Mouse (Mus musculus): ENCODE results near the gene Igfbp7. TPM values are rescaled to one million over a fixed set of nuclear protein-coding genes. Genes with fewer than 3 reads are reported as not detected.

The Igfbp7 gene
- polyA plus RNA-seq, 1 experiment = 406 TPM

GRCm38 (mm10) chr5:77383799-77384554, 23.9 kb downstream of the Igfbp7 start:
- no peak for TF ChIP-seq CTCF (IDR thresholded peaks at IDR 0.05; ENCODE audit: borderline replicate concordance, insufficient read depth, low read length)
- TF ChIP-seq POLR2A (IDR thresholded peaks at IDR 0.05; ENCODE audit: low read depth, low read length) = no peak
- Histone ChIP-seq H3K4me1 (ENCODE audit: control insufficient read depth, insufficient read depth, low read length) (peaks cover 25% of the 10 kb centered on the region), H3K4me3 (ENCODE audit: insufficient read depth, low read length) (no peak overlapping the region), H3K27ac (ENCODE audit: insufficient read depth, low read length) (peak overlapping the region; percentile 72)

DNA sequence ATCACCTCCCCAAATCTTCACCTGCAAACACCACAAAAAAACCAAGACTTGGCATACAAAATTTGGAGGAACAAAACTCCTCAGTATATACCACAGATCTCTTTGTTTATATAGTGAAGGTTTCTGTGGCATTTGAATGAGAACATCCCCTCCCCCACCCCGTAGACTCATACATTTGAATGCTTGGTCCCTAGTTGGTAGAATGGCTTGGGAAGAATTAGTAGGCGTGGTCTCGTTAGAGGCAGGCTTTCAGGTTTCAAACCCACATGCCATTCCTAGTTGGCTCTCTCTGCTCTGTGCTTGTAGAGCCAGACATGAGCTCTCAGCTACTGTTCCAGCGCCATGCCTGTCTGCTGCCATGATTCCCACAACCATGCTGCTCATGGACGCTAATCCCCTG, 26.2 kb downstream of the Igfbp7 start:
- Histone ChIP-seq H3K4me1 (ENCODE audit: control insufficient read depth, insufficient read depth, low read length) (peaks cover 14% of the 10 kb centered on the region), H3K4me3 (ENCODE audit: insufficient read depth, low read length) (no peak overlapping the region), H3K27ac (ENCODE audit: insufficient read depth, low read length) (no peak overlapping the region)
- no peak for TF ChIP-seq CTCF (IDR thresholded peaks at IDR 0.05; ENCODE audit: borderline replicate concordance, insufficient read depth, low read length)
- TF ChIP-seq POLR2A (IDR thresholded peaks at IDR 0.05; ENCODE audit: low read depth, low read length) = no peak

DNA sequence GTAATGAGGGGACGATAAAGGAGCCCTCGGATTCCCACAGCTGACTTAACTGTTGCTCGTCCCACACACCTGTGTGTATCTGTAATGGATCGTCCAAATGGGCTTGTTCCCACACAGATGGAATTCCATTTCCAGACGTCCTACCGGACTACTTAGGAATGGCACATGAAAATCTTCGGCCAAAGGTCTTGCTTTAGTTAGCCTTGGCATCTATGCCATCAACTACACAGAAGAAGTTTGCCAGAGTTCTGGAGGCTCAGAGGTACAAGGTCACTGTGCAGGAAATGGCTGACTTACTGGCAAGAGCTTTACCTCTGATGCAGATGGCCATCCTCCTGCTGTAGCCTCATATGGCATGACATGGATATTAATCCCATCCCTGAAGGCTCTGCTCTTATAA, 26.6 kb downstream of the Igfbp7 start:
- H3K27ac ChIP-seq (ENCODE audit: insufficient read depth, low read length) = no peak overlapping the region
- peaks cover 10% of the 10 kb centered on the region for H3K4me1 ChIP-seq (ENCODE audit: control insufficient read depth, insufficient read depth, low read length)
- no peak overlapping the region for H3K4me3 ChIP-seq (ENCODE audit: insufficient read depth, low read length)
- TF ChIP-seq POLR2A (IDR thresholded peaks at IDR 0.05; ENCODE audit: low read depth, low read length) = no peak
- TF ChIP-seq CTCF (IDR thresholded peaks at IDR 0.05; ENCODE audit: borderline replicate concordance, insufficient read depth, low read length) = no peak

DNA sequence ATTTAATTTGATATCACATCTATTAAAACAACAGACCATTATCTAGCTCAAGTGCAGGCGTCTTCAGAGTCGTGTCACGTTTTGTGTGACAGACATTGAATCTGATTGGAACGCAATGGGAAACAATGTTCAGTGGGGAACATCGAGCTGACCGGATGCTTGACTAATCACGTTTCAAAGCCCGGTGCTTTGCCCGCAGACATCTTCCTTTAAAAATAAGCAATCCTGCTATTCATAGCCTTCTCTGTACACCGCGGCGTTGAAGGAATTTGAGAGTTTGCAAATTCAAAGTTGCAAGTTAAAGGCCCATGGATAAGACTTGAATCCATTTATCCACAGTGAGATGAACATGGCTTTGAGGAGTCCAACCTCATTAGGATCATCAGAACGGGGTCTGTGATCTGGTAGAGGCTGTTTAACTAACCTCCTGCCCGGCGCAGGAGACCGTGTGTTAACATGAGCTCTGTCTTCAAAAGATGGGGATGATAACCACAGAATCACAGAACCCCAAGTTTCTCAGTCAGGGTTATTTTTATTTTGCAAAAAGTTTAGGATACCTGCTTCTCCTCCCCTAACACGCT, 27.4 kb downstream of the Igfbp7 start:
- H3K4me1 ChIP-seq (ENCODE audit: control insufficient read depth, insufficient read depth, low read length) = peaks cover 6% of the 10 kb centered on the region; the same call in 1 of the 2 replicates
- no peak overlapping the region; the same call in 1 of the 2 replicates for H3K27ac ChIP-seq (ENCODE audit: insufficient read depth, low read length)
- TF ChIP-seq CTCF (IDR thresholded peaks at IDR 0.05; ENCODE audit: borderline replicate concordance, insufficient read depth, low read length) = no peak
- no peak for TF ChIP-seq POLR2A (IDR thresholded peaks at IDR 0.05; ENCODE audit: low read depth, low read length)
- H3K4me3 ChIP-seq (ENCODE audit: insufficient read depth, low read length) = no peak overlapping the region

GRCm38 (mm10) chr5:77379434-77380135, 28.3 kb downstream of the Igfbp7 start:
- TF ChIP-seq CTCF (IDR thresholded peaks at IDR 0.05; ENCODE audit: borderline replicate concordance, insufficient read depth, low read length) (no peak), POLR2A (IDR thresholded peaks at IDR 0.05; ENCODE audit: low read depth, low read length) (no peak)
- H3K4me3 ChIP-seq (ENCODE audit: insufficient read depth, low read length) = no peak overlapping the region
- peaks cover 11% of the 10 kb centered on the region; the same call in 1 of the 2 replicates for H3K4me1 ChIP-seq (ENCODE audit: control insufficient read depth, insufficient read depth, low read length)
- H3K27ac ChIP-seq (ENCODE audit: insufficient read depth, low read length) = no peak overlapping the region

DNA sequence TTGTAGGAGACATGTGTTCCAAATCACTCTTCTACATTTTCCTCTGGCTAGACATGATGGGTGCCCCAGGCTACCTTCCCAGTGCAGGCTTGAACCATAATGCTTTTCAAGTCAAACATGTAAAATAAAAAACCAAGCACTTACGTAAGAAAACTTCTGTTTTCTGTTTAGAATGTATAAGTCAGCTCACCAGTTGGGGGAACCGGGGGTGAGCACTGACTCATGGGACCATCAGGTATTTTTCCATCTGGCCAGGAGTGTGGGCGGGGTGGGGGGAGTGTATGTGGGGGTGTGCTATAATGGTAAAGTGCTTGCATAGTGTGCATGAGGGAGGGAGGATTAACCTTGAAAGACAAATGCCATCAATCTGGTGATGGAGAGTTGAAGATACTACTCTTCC, 29.8 kb downstream of the Igfbp7 start:
- Histone ChIP-seq H3K4me3 (ENCODE audit: insufficient read depth, low read length) (no peak overlapping the region), H3K4me1 (ENCODE audit: control insufficient read depth, insufficient read depth, low read length) (peaks cover 10% of the 10 kb centered on the region), H3K27ac (ENCODE audit: insufficient read depth, low read length) (peak overlapping the region; percentile 35; the same call in 1 of the 2 replicates)
- no peak for TF ChIP-seq CTCF (IDR thresholded peaks at IDR 0.05; ENCODE audit: borderline replicate concordance, insufficient read depth, low read length)
- no peak for TF ChIP-seq POLR2A (IDR thresholded peaks at IDR 0.05; ENCODE audit: low read depth, low read length)

GRCm38 (mm10) chr5:77375546-77375945, 32.3 kb downstream of the Igfbp7 start:
- Histone ChIP-seq H3K4me3 (ENCODE audit: insufficient read depth, low read length) (no peak overlapping the region), H3K27ac (ENCODE audit: insufficient read depth, low read length) (peak overlapping the region; percentile 98; the same call in 1 of the 2 replicates), H3K4me1 (ENCODE audit: control insufficient read depth, insufficient read depth, low read length) (peaks cover 15% of the 10 kb centered on the region)
- TF ChIP-seq CTCF (IDR thresholded peaks at IDR 0.05; ENCODE audit: borderline replicate concordance, insufficient read depth, low read length) (no peak), POLR2A (IDR thresholded peaks at IDR 0.05; ENCODE audit: low read depth, low read length) (no peak)

GRCm38 (mm10) chr5:77374945-77375344, 32.9 kb downstream of the Igfbp7 start:
- H3K27ac ChIP-seq (ENCODE audit: insufficient read depth, low read length) = peak overlapping the region; percentile 98
- no peak overlapping the region for H3K4me3 ChIP-seq (ENCODE audit: insufficient read depth, low read length)
- peaks cover 15% of the 10 kb centered on the region for H3K4me1 ChIP-seq (ENCODE audit: control insufficient read depth, insufficient read depth, low read length)
- TF ChIP-seq CTCF (IDR thresholded peaks at IDR 0.05; ENCODE audit: borderline replicate concordance, insufficient read depth, low read length) (no peak), POLR2A (IDR thresholded peaks at IDR 0.05; ENCODE audit: low read depth, low read length) (0 out of 2 replicates have a peak, but pooled peaks have one; percentile 12)

DNA sequence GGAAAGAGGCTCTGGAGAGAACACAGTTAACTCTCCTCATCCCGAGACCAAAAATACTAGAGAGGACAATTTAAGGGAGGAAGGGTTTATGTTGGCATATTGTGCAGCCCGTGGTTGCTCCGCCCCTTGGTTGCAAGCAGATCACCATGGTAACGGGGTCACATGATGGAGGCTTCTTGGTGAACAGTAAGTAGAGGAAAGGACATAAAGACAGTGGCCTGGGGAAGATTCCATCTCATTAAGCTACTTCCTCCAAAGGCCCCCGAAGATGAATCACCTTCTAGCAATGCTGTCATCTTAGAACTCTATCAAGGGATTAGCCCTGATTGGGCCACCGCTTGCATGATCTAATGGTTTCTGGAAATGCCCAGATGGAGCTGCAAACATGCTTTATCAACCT, 35.1 kb downstream of the Igfbp7 start:
- Histone ChIP-seq H3K4me1 (ENCODE audit: control insufficient read depth, insufficient read depth, low read length) (peaks cover 27% of the 10 kb centered on the region), H3K27ac (ENCODE audit: insufficient read depth, low read length) (peak overlapping the region; percentile 65; the same call in 1 of the 2 replicates), H3K4me3 (ENCODE audit: insufficient read depth, low read length) (no peak overlapping the region)
- no peak for TF ChIP-seq POLR2A (IDR thresholded peaks at IDR 0.05; ENCODE audit: low read depth, low read length)
- TF ChIP-seq CTCF (IDR thresholded peaks at IDR 0.05; ENCODE audit: borderline replicate concordance, insufficient read depth, low read length) = no peak
